Mouse (Mus musculus) liver, postnatal 0 days (tissue): ENCODE measurements around the gene Ppp1r1c. TPM values are rescaled to one million over a fixed set of nuclear protein-coding genes. Genes with fewer than 3 reads are reported as not detected.

Experiments used
- ATAC-seq: fragments of 200-750 bp; cut with Nextera tagmentation; 2 replicates; pipeline ENCODE4 v1.8.0; 2017; ENCODE audit warnings: mild to moderate bottlenecking, moderate library complexity
- DNase-seq: peaks from one replicate; pipeline ENCODE4 v3.0.0-alpha.2; 2016
- H3K27ac ChIP-seq: fragments of 300-500 bp; sonication (generic); 2 replicates; pipeline ENCODE4 v1.5.1; 2014; ENCODE audit warnings: antibody characterized with exemption, moderate library complexity, mild to moderate bottlenecking, low read depth
- H3K27me3 ChIP-seq: fragments of 300-500 bp; sonication (generic); 2 replicates; pipeline ENCODE4 v1.6.1; 2014; ENCODE audit warnings: low read length, control low read depth, mixed read lengths; ENCODE audit not compliant: insufficient read depth
- H3K36me3 ChIP-seq: fragments of 300-500 bp; sonication (generic); replicated peaks from 2 replicates; pipeline ENCODE4 v1.6.1; 2014; ENCODE audit warnings: mild to moderate bottlenecking, control low read depth, low read length, moderate library complexity, mixed read lengths; ENCODE audit not compliant: insufficient read depth
- H3K4me1 ChIP-seq: fragments of 300-500 bp; sonication (generic); 2 replicates; pipeline ENCODE4 v1.6.1; 2014; ENCODE audit warnings: antibody characterized with exemption, mild to moderate bottlenecking, control low read depth; ENCODE audit not compliant: insufficient read depth
- H3K4me2 ChIP-seq: fragments of 300-500 bp; sonication (generic); 2 replicates; pipeline ENCODE4 v1.6.1; 2014; ENCODE audit warnings: low read depth, mild to moderate bottlenecking, low read length, moderate library complexity, mixed read lengths
- H3K4me3 ChIP-seq: fragments of 300-500 bp; sonication (generic); 2 replicates; pipeline ENCODE4 v1.5.1; 2014; ENCODE audit warnings: low read depth, low read length
- H3K9ac ChIP-seq: fragments of 300-500 bp; sonication (generic); replicated peaks from 2 replicates; pipeline ENCODE4 v1.6.1; 2014; ENCODE audit warnings: mild to moderate bottlenecking, moderate library complexity
- H3K9me3 ChIP-seq: fragments of 300-500 bp; sonication (generic); 2 replicates; pipeline ENCODE4 v1.6.1; 2016; ENCODE audit warnings: mild to moderate bottlenecking, control low read depth, low read length, mixed read lengths
- CTCF ChIP-seq: sonication (generic); IDR thresholded peaks from 2 replicates; pipeline ENCODE4 v1.5.1; 2016; ENCODE audit warnings: antibody characterized with exemption, low read depth
- EP300 ChIP-seq: IDR thresholded peaks from 2 replicates; pipeline ENCODE4 v1.6.1; 2016; ENCODE audit warnings: antibody characterized with exemption, low read depth, mild to moderate bottlenecking
- WGBS: fragments of 180-500 bp; shearing (Covaris S2); extraction: QIAGEN DNeasy Blood & Tissue Kit; methylation state at CpG from one replicate; pipeline ENCODE4 v1.1.7; 2014; ENCODE audit not compliant: insufficient replicate concordance; 5-methylcytosine and 5-hydroxymethylcytosine counted together
- polyA plus RNA-seq: library from polyadenylated mRNA; unstranded; fragments of >200 nt; fragmentation: Nextera tagmentation; extraction: Ambion mirVana; gene quantifications from 2 replicates; pipeline ENCODE4 v1.2.1, GENCODE M21; 2015

Ppp1r1c gene
- polyA plus RNA-seq, 1 experiment from 2014 or later: not detected

- WGBS: 44% methylated on average over 6 of the region's 6 CpGs
- DNase-seq (no peak), ATAC-seq (peak; percentile 84)
- TF ChIP-seq CTCF (no peak), EP300 (peak; percentile 83)
- Histone ChIP-seq H3K4me1 (no peaks in the 10 kb centered on the region), H3K4me2 (no peak overlapping the region), H3K36me3 (no peaks in the 10 kb centered on the region), H3K9me3 (no peaks in the 10 kb centered on the region), H3K4me3 (no peak overlapping the region), H3K9ac (no peak overlapping the region), H3K27ac (no peak overlapping the region), H3K27me3 (no peaks in the 10 kb centered on the region)
Observed at GRCm38 (mm10) chr2:79762723-79763388, 55.3 kb downstream of the Ppp1r1c start.

- Histone ChIP-seq H3K27ac (no peak overlapping the region), H3K9me3 (no peaks in the 10 kb centered on the region), H3K4me2 (no peak overlapping the region), H3K9ac (no peak overlapping the region), H3K36me3 (no peaks in the 10 kb centered on the region), H3K27me3 (no peaks in the 10 kb centered on the region), H3K4me1 (no peaks in the 10 kb centered on the region), H3K4me3 (no peak overlapping the region)
- TF ChIP-seq EP300: no peak
- TF ChIP-seq CTCF: no peak
- WGBS: 49% methylated on average over 3 of the region's 3 CpGs
- DNase-seq: no peak
- ATAC-seq: no peak
Observed at GRCm38 (mm10) chr2:79765032-79765431, 57.5 kb downstream of the Ppp1r1c start.

GRCm38 (mm10) chr2:79765723-79766122 lies 58.1 kb downstream of the Ppp1r1c start:
- H3K27ac ChIP-seq: no peak overlapping the region
- H3K9ac ChIP-seq: no peak overlapping the region
- no peak overlapping the region for H3K4me3 ChIP-seq
- ATAC-seq (no peak), DNase-seq (no peak)
- no peaks in the 10 kb centered on the region for H3K36me3 ChIP-seq
- WGBS: 42% methylated on average over 7 of the region's 7 CpGs
- no peaks in the 10 kb centered on the region for H3K4me1 ChIP-seq
- no peaks in the 10 kb centered on the region for H3K9me3 ChIP-seq
- TF ChIP-seq CTCF: no peak
- no peak for TF ChIP-seq EP300
- no peaks in the 10 kb centered on the region for H3K27me3 ChIP-seq
- H3K4me2 ChIP-seq: no peak overlapping the region

GRCm38 (mm10) chr2:79768625-79769024 lies 61.0 kb downstream of the Ppp1r1c start:
- Histone ChIP-seq H3K4me2 (no peak overlapping the region), H3K27me3 (no peaks in the 10 kb centered on the region), H3K4me3 (no peak overlapping the region), H3K36me3 (no peaks in the 10 kb centered on the region), H3K9me3 (no peaks in the 10 kb centered on the region), H3K4me1 (no peaks in the 10 kb centered on the region), H3K9ac (no peak overlapping the region), H3K27ac (no peak overlapping the region)
- DNase-seq (no peak), ATAC-seq (no peak)
- WGBS: 71% methylated on average over 2 of the region's 2 CpGs
- TF ChIP-seq EP300 (no peak), CTCF (no peak)

- Histone ChIP-seq H3K9ac (no peak overlapping the region), H3K9me3 (no peaks in the 10 kb centered on the region), H3K4me3 (no peak overlapping the region), H3K4me1 (no peaks in the 10 kb centered on the region), H3K36me3 (no peaks in the 10 kb centered on the region), H3K27ac (no peak overlapping the region), H3K27me3 (no peaks in the 10 kb centered on the region), H3K4me2 (no peak overlapping the region)
- TF ChIP-seq EP300 (no peak), CTCF (no peak)
- ATAC-seq (no peak), DNase-seq (no peak)
- WGBS: 66% methylated on average over 3 of the region's 3 CpGs
Observed at GRCm38 (mm10) chr2:79770307-79770706, 62.7 kb downstream of the Ppp1r1c start.

- WGBS: 2% methylated on average over 5 of the region's 5 CpGs
- Histone ChIP-seq H3K4me2 (no peak overlapping the region), H3K36me3 (no peaks in the 10 kb centered on the region), H3K27ac (no peak overlapping the region), H3K9ac (no peak overlapping the region), H3K4me3 (no peak overlapping the region), H3K9me3 (no peaks in the 10 kb centered on the region), H3K4me1 (no peaks in the 10 kb centered on the region), H3K27me3 (no peaks in the 10 kb centered on the region)
- peak; percentile 51 for DNase-seq
- ATAC-seq: peak; percentile 67
- peak; percentile 86 for TF ChIP-seq CTCF
- no peak for TF ChIP-seq EP300
Observed at GRCm38 (mm10) chr2:79774372-79774771, 66.8 kb downstream of the Ppp1r1c start.
